Mouse (Mus musculus) heart, postnatal 25 days (tissue): ENCODE measurements at regions not wholly inside any gene's neighbourhood (a gene's known extent, or its start where the extent isn't known, plus 50 kb on each side); places are given as distances from the start of the nearest gene placed in this dataset.

Experiments
- DNase-seq: peaks from one replicate; pipeline ENCODE4 v3.0.0; 2022; ENCODE audit warnings: low spot score
- intact Hi-C: fragments of 180-260 bp; cut with DNase I; formaldehyde crosslinking; loops from one replicate; pipeline ENCODE4 v1.15.1; 2025

GRCm38 (mm10) chr17:3962176-3962575 lies 266.1 kb upstream of the Nox3 start:
- DNase-seq: no peak
- intact Hi-C loops: no loop called here

- intact Hi-C loops: no loop called here
- no peak for DNase-seq
Measured at GRCm38 (mm10) chr17:3946540-3946939, 250.5 kb upstream of the Nox3 start.

- no peak for DNase-seq
- intact Hi-C loops: no loop called here
Measured at GRCm38 (mm10) chr17:3936361-3936760, 240.3 kb upstream of the Nox3 start.

- no peak for DNase-seq
- intact Hi-C loops: no loop called here
Measured at GRCm38 (mm10) chr17:3933208-3933607, 237.1 kb upstream of the Nox3 start.

- DNase-seq: no peak
- intact Hi-C loops: no loop called here
Measured at GRCm38 (mm10) chr17:3932071-3932470, 236.0 kb upstream of the Nox3 start.

- intact Hi-C loops: no loop called here
- DNase-seq: no peak
Measured at GRCm38 (mm10) chr17:3927106-3927505, 231.0 kb upstream of the Nox3 start.

GRCm38 (mm10) chr17:3920282-3920681 lies 224.2 kb upstream of the Nox3 start:
- intact Hi-C loops: no loop called here
- no peak for DNase-seq

GRCm38 (mm10) chr17:3892826-3893225 lies 196.8 kb upstream of the Nox3 start:
- no peak for DNase-seq
- intact Hi-C loops: no loop called here

GRCm38 (mm10) chr17:3883146-3883545 lies 187.1 kb upstream of the Nox3 start:
- no peak for DNase-seq
- intact Hi-C loops: no loop called here

- intact Hi-C loops: no loop called here
Measured at GRCm38 (mm10) chr17:3879075-3879474, 183.0 kb upstream of the Nox3 start.

GRCm38 (mm10) chr17:3869459-3870194 lies 173.6 kb upstream of the Nox3 start:
- intact Hi-C loops: loop anchor here (10.0 kb wide), 1 partner anchor 295 kb away; no protein-coding TSS in a partner anchor
- DNase-seq: no peak

More at GRCm38 (mm10) chr17:3879075-3879474, 183.0 kb upstream of the Nox3 start:
- DNase-seq: no peak

- intact Hi-C loops: loop anchor here (10.0 kb wide), 1 partner anchor 288 kb away; no protein-coding TSS in a partner anchor
- DNase-seq: no peak
Measured at GRCm38 (mm10) chr17:3862384-3862783, 166.3 kb upstream of the Nox3 start.

- no peak for DNase-seq
- intact Hi-C loops: no loop called here
Measured at GRCm38 (mm10) chr17:3836386-3836785, 140.3 kb upstream of the Nox3 start.

GRCm38 (mm10) chr17:3811187-3811586 lies 115.1 kb upstream of the Nox3 start:
- intact Hi-C loops: no loop called here
- no peak for DNase-seq

GRCm38 (mm10) chr17:3803507-3803906 lies 107.4 kb upstream of the Nox3 start:
- intact Hi-C loops: no loop called here
- DNase-seq: no peak

- intact Hi-C loops: no loop called here
Measured at GRCm38 (mm10) chr17:3792597-3792996, 96.5 kb upstream of the Nox3 start.

GRCm38 (mm10) chr17:3782156-3782555 lies 86.1 kb upstream of the Nox3 start:
- intact Hi-C loops: no loop called here

More at GRCm38 (mm10) chr17:3792597-3792996, 96.5 kb upstream of the Nox3 start:
- no peak for DNase-seq

GRCm38 (mm10) chr17:3777691-3778090 lies 81.6 kb upstream of the Nox3 start:
- intact Hi-C loops: no loop called here
- no peak for DNase-seq

More at GRCm38 (mm10) chr17:3782156-3782555, 86.1 kb upstream of the Nox3 start:
- no peak for DNase-seq

- intact Hi-C loops: no loop called here
- no peak for DNase-seq
Measured at GRCm38 (mm10) chr17:3747808-3748335, 51.8 kb upstream of the Nox3 start.
